Mouse (Mus musculus) forebrain, embryonic 11.5 days (tissue): ENCODE data around the gene Creb3. TPM values are rescaled to one million over a fixed set of nuclear protein-coding genes. Genes with fewer than 3 reads are reported as not detected.

Experiments used
- ATAC-seq: fragments of 200-750 bp; cut with Nextera tagmentation; replicated peaks from 2 replicates; pipeline ENCODE4 v1.8.0; 2017; ENCODE audit warnings: moderate TSS enrichment; ENCODE audit not compliant: low FRiP score
- DNase-seq: peaks from one replicate; pipeline ENCODE4 v3.0.0-alpha.2; 2017; ENCODE audit warnings: low spot score
- H3K27ac ChIP-seq: fragments of 300-500 bp; sonication (generic); 2 replicates; pipeline ENCODE4 v1.5.1; 2014; ENCODE audit warnings: low read depth, low read length
- H3K27me3 ChIP-seq: fragments of 300-500 bp; sonication (generic); 2 replicates; pipeline ENCODE4 v1.6.1; 2014; ENCODE audit warnings: mild to moderate bottlenecking, low read length, mixed read lengths; ENCODE audit not compliant: control insufficient read depth, insufficient read depth
- H3K36me3 ChIP-seq: fragments of 300-500 bp; sonication (generic); 2 replicates; pipeline ENCODE4 v1.6.1; 2014; ENCODE audit warnings: mild to moderate bottlenecking, low read length, moderate library complexity, mixed read lengths; ENCODE audit not compliant: control insufficient read depth, insufficient read depth
- H3K4me1 ChIP-seq: fragments of 300-500 bp; sonication (generic); replicated peaks from 2 replicates; pipeline ENCODE4 v1.6.1; 2014; ENCODE audit warnings: low read length, mixed read lengths; ENCODE audit not compliant: control insufficient read depth, insufficient read depth
- H3K4me2 ChIP-seq: fragments of 300-500 bp; sonication (generic); 2 replicates; pipeline ENCODE4 v1.6.1; 2014; ENCODE audit warnings: low read depth, mild to moderate bottlenecking, low read length, moderate library complexity, mixed read lengths; ENCODE audit not compliant: severe bottlenecking
- H3K4me3 ChIP-seq: fragments of 300-500 bp; sonication (generic); 2 replicates; pipeline ENCODE4 v1.5.1; 2014; ENCODE audit warnings: low read depth, low read length
- H3K9ac ChIP-seq: fragments of 300-500 bp; sonication (generic); 2 replicates; pipeline ENCODE4 v1.6.1; 2014; ENCODE audit warnings: low read length
- H3K9me3 ChIP-seq: fragments of 300-500 bp; sonication (generic); 2 replicates; pipeline ENCODE4 v1.6.1; 2016; ENCODE audit warnings: low read length, mixed read lengths; ENCODE audit not compliant: control insufficient read depth
- WGBS: fragments of 180-500 bp; shearing (Covaris S2); extraction: QIAGEN DNeasy Blood & Tissue Kit; methylation state at CpG from one replicate; pipeline ENCODE4 v1.1.7; 2014; 5-methylcytosine and 5-hydroxymethylcytosine counted together
- polyA plus RNA-seq: library from polyadenylated mRNA; unstranded; fragments of >200 nt; fragmentation: Nextera tagmentation; extraction: Ambion mirVana; gene quantifications from 2 replicates; pipeline ENCODE4 v1.2.1, GENCODE M21; 2014

Gene Creb3
- polyA plus RNA-seq, 1 experiment from 2014 or later = 42.8 TPM

DNA sequence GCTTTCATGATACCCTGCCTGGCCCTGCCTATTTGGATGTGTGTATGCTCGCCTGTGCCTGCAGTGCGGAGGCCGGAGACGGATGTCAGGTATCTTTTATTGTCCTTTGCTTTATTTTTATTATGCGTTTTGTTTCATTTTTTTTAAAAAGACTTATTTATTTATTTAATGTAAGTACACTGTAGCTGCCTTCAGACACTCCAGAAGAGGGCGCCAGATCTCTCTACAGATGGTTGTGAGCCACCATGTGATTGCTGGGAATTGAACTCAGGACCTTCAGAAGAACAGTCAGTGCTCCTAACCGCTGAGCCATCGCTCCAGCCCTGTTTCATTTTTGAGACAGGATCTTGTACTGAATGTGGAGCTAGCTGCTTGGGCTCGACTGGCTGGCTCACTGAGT lies 33.6 kb upstream of the Creb3 start:
- WGBS = 78% methylated on average over 9 of the region's 9 CpGs
- Histone ChIP-seq H3K4me3 (no peak overlapping the region), H3K9me3 (no peaks in the 10 kb centered on the region), H3K4me2 (no peak overlapping the region), H3K9ac (no peak overlapping the region), H3K4me1 (peaks cover 8% of the 10 kb centered on the region; the same call in 1 of the 2 replicates), H3K27ac (no peak overlapping the region), H3K27me3 (peaks cover 19% of the 10 kb centered on the region), H3K36me3 (no peaks in the 10 kb centered on the region; the same call in 1 of the 2 replicates)
- no peak for ATAC-seq
- no peak for DNase-seq

GRCm38 (mm10) chr4:43530081-43530501 lies 32.0 kb upstream of the Creb3 start:
- H3K27me3 ChIP-seq = peaks cover 4% of the 10 kb centered on the region; the same call in 1 of the 2 replicates
- no peaks in the 10 kb centered on the region for H3K9me3 ChIP-seq
- DNase-seq (no peak), ATAC-seq (no peak)
- H3K4me3 ChIP-seq = no peak overlapping the region
- no peaks in the 10 kb centered on the region; the same call in 1 of the 2 replicates for H3K36me3 ChIP-seq
- H3K27ac ChIP-seq = no peak overlapping the region
- H3K4me2 ChIP-seq = no peak overlapping the region
- WGBS = 81% methylated on average over 8 of the region's 8 CpGs
- H3K4me1 ChIP-seq = no peaks in the 10 kb centered on the region
- H3K9ac ChIP-seq = no peak overlapping the region

DNA sequence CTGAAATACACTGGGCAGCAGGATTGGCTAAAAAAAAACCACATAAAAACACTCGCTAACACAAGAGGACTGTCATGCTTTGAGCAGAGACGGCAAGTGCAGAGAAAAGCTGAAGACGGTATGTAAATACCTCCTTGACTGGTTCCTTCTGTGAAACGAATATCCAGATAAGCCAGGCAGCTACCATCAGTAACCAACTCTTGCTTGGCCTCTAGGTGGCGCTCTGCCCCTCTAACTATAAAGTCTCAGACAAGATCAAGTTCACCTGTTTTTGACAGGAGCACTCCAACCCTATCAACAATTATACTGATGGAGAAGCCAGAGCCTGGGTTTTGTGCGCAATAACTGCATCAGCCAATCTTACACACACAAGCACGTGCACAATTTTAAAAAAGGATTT lies 31.6 kb upstream of the Creb3 start:
- Histone ChIP-seq H3K36me3 (no peaks in the 10 kb centered on the region; the same call in 1 of the 2 replicates), H3K4me3 (no peak overlapping the region), H3K27ac (no peak overlapping the region), H3K9ac (no peak overlapping the region), H3K4me1 (no peaks in the 10 kb centered on the region), H3K9me3 (no peaks in the 10 kb centered on the region), H3K27me3 (no peaks in the 10 kb centered on the region), H3K4me2 (no peak overlapping the region)
- WGBS = 35% methylated on average over 7 of the region's 7 CpGs
- DNase-seq (peak; percentile 82), ATAC-seq (no peak)

DNA sequence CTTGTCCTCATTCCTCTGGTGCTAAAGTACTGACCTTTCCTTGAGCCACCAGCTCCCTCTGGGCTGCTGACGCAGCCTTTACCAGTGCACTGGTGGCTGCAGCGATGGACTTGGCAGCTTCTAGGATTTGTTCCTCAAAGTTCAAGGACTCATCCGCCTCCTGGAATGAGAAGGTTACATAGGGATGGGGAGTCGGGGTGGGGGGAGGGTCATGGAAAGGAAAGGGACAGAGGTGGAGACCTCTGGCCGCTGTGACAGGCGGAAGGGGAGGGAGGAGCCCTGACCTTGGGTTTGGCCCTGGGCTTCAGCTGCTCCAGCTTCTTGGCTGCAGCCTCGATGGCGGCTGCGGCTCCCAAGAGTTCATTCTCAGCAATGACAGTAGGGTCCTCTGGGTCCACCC lies 28.9 kb upstream of the Creb3 start:
- peaks cover 4% of the 10 kb centered on the region; the same call in 1 of the 2 replicates for H3K36me3 ChIP-seq
- DNase-seq = no peak
- H3K4me3 ChIP-seq = no peak overlapping the region
- no peaks in the 10 kb centered on the region for H3K4me1 ChIP-seq
- no peaks in the 10 kb centered on the region for H3K9me3 ChIP-seq
- no peak overlapping the region for H3K27ac ChIP-seq
- WGBS = 91% methylated on average over 9 of the region's 9 CpGs
- no peak overlapping the region for H3K4me2 ChIP-seq
- no peak overlapping the region for H3K9ac ChIP-seq
- ATAC-seq = no peak
- no peaks in the 10 kb centered on the region for H3K27me3 ChIP-seq

- H3K4me2 ChIP-seq = no peak overlapping the region
- no peak for ATAC-seq
- DNase-seq = no peak
- no peak overlapping the region for H3K9ac ChIP-seq
- H3K27ac ChIP-seq = no peak overlapping the region
- peaks cover 7% of the 10 kb centered on the region; the same call in 1 of the 2 replicates for H3K36me3 ChIP-seq
- no peaks in the 10 kb centered on the region for H3K9me3 ChIP-seq
- H3K4me3 ChIP-seq = no peak overlapping the region
- WGBS = 97% methylated on average over 8 of the region's 8 CpGs
- no peaks in the 10 kb centered on the region for H3K4me1 ChIP-seq
- no peaks in the 10 kb centered on the region for H3K27me3 ChIP-seq
Measured at GRCm38 (mm10) chr4:43535628-43536027, 26.5 kb upstream of the Creb3 start.

GRCm38 (mm10) chr4:43536031-43536430 lies 26.1 kb upstream of the Creb3 start:
- ATAC-seq = no peak
- no peaks in the 10 kb centered on the region for H3K27me3 ChIP-seq
- no peak overlapping the region for H3K4me2 ChIP-seq
- no peak overlapping the region for H3K27ac ChIP-seq
- H3K4me1 ChIP-seq = no peaks in the 10 kb centered on the region
- no peak overlapping the region for H3K4me3 ChIP-seq
- H3K9ac ChIP-seq = no peak overlapping the region
- WGBS = 97% methylated on average over 9 of the region's 9 CpGs
- H3K9me3 ChIP-seq = no peaks in the 10 kb centered on the region
- peaks cover 7% of the 10 kb centered on the region; the same call in 1 of the 2 replicates for H3K36me3 ChIP-seq
- no peak for DNase-seq

GRCm38 (mm10) chr4:43542044-43542443 lies 20.1 kb upstream of the Creb3 start:
- H3K27ac ChIP-seq = no peak overlapping the region
- H3K4me1 ChIP-seq = no peaks in the 10 kb centered on the region
- peaks cover 24% of the 10 kb centered on the region; the same call in 1 of the 2 replicates for H3K36me3 ChIP-seq
- no peak overlapping the region for H3K4me2 ChIP-seq
- DNase-seq (no peak), ATAC-seq (no peak)
- H3K9ac ChIP-seq = no peak overlapping the region
- 78% methylated on average over 3 of the region's 3 CpGs for WGBS
- no peaks in the 10 kb centered on the region for H3K9me3 ChIP-seq
- H3K4me3 ChIP-seq = no peak overlapping the region
- H3K27me3 ChIP-seq = no peaks in the 10 kb centered on the region

- no peaks in the 10 kb centered on the region for H3K9me3 ChIP-seq
- DNase-seq (no peak), ATAC-seq (no peak)
- no peak overlapping the region for H3K9ac ChIP-seq
- no peak overlapping the region for H3K4me2 ChIP-seq
- H3K4me1 ChIP-seq = no peaks in the 10 kb centered on the region
- H3K36me3 ChIP-seq = peaks cover 32% of the 10 kb centered on the region
- no peak overlapping the region for H3K27ac ChIP-seq
- no peaks in the 10 kb centered on the region for H3K27me3 ChIP-seq
- H3K4me3 ChIP-seq = no peak overlapping the region
- 93% methylated on average over 12 of the region's 12 CpGs for WGBS
Measured at GRCm38 (mm10) chr4:43546375-43547047, 15.6 kb upstream of the Creb3 start.

- Histone ChIP-seq H3K9ac (no peak overlapping the region), H3K4me2 (no peak overlapping the region), H3K27me3 (no peaks in the 10 kb centered on the region), H3K4me3 (no peak overlapping the region), H3K9me3 (no peaks in the 10 kb centered on the region), H3K27ac (no peak overlapping the region), H3K4me1 (no peaks in the 10 kb centered on the region), H3K36me3 (peaks cover 35% of the 10 kb centered on the region)
- no peak for ATAC-seq
- no peak for DNase-seq
- whole genome bisulfite sequencing = 95% methylated on average over 8 of the region's 8 CpGs
Measured at GRCm38 (mm10) chr4:43547160-43547559, 15.0 kb upstream of the Creb3 start.
